Mouse (Mus musculus): ENCODE results near the gene Gm21818.
"Not testable (repeated sequence)": the region's sequence is repeated elsewhere in the genome, so short reads cannot be mapped to it uniquely, and the experiment has no call there.

GRCm38 (mm10) chr13:120215847-120216246, 43.6 kb downstream of the Gm21818 start, which contains the start of gene Gm21762:
- TF ChIP-seq GATA1 (IDR thresholded peaks at IDR 0.05; ENCODE audit: borderline replicate concordance, low read length); FLI1 (IDR thresholded peaks at IDR 0.05; ENCODE audit: low read length): not testable (repeated sequence)

All from megakaryocyte, embryonic 14.5 days (primary cell).